In the genomic region with DNA sequence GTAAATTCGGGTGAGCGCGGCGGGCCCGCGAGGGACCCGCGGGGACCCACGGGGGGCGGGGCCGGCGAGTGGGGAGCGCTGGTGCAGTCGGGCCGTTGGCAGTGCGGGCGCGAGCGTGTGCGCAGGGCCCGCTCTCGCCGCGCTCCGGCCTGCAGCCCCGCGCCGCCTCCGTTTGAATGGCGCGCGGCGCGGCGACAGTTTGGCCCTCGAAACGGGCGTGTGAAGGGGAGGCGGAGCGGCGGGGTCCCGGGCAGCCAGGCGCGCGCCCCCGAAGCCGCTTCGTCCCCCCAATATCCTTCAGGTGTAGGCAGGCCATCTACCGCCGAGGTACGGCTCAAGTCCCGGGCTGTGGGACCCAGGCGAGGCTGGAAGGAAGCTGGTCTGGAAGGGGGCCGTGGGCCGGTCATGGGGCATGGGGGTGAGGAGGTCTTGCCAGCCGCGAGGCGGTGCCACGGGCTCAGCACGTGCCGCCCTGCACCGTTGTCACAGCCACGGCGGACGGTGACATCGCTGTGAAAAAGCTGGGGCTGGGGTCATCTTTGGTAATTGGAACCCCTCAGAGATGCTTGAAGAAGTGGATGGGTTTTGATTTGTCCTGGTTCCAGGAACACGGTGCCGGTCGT, we compare ENCODE assay signal across 8 mouse cellular contexts. TPM values are rescaled to one million over a fixed set of nuclear protein-coding genes. Genes with fewer than 3 reads are reported as not detected.
DNase-seq lines count a peak whose midpoint lies in the region; ATAC-seq and TF ChIP-seq lines count a peak whose summit lies in the region.

No protein-coding gene starts in this region.

- no peaks in the 10 kb centered on the region for H3K9me3 ChIP-seq in forebrain, embryonic 16.5 days (ENCODE audit: control insufficient read depth, low read length)
- H3K9me3 ChIP-seq in intestine, embryonic 16.5 days (ENCODE audit: control insufficient read depth, low read length): no peaks in the 10 kb centered on the region

- H3K27me3 ChIP-seq in forebrain, embryonic 16.5 days (replicated peaks; ENCODE audit: control insufficient read depth, insufficient read depth, low read length): no peaks in the 10 kb centered on the region
- no peaks in the 10 kb centered on the region for H3K27me3 ChIP-seq in intestine, embryonic 16.5 days (replicated peaks; ENCODE audit: control insufficient read depth, insufficient read depth, low read length)
- H3K27me3 ChIP-seq in small intestine, adult 2 months (ENCODE audit: control insufficient read depth, insufficient read depth, low read length): no peaks in the 10 kb centered on the region

- peak; percentile 81 for DNase-seq in A20 (ENCODE audit: low read depth, low spot score)
- peak; percentile 41 for DNase-seq in cerebellum, adult 11 months
- DNase-seq in frontal cortex, postnatal 36 days (ENCODE audit: low spot score in 2 of 2): no peak

- no peak for TF ChIP-seq POLR2A in small intestine, adult 2 months (IDR thresholded peaks at IDR 0.05; ENCODE audit: low read depth, low read length)

- H3K36me3 ChIP-seq in forebrain, embryonic 16.5 days (ENCODE audit: control insufficient read depth, insufficient read depth): no peaks in the 10 kb centered on the region
- no peaks in the 10 kb centered on the region for H3K36me3 ChIP-seq in intestine, embryonic 16.5 days (ENCODE audit: control insufficient read depth, insufficient read depth, low read length)
- H3K36me3 ChIP-seq in small intestine, adult 2 months (ENCODE audit: control insufficient read depth, insufficient read depth, low read length): no peaks in the 10 kb centered on the region

- H3K4me3 ChIP-seq in forebrain, embryonic 16.5 days (replicated peaks; ENCODE audit: low read length): peak overlapping the region; percentile 81
- H3K4me3 ChIP-seq in intestine, embryonic 16.5 days (ENCODE audit: low read length): peak overlapping the region; percentile 92
- H3K4me3 ChIP-seq in small intestine, adult 2 months (ENCODE audit: low read depth, low read length): peak overlapping the region; percentile 94

- peak overlapping the region; percentile 91 for H3K9ac ChIP-seq in forebrain, embryonic 16.5 days (replicated peaks; ENCODE audit: low read depth, low read length)
- H3K9ac ChIP-seq in intestine, embryonic 16.5 days (ENCODE audit: low read depth, low read length): peak overlapping the region; percentile 97

- ATAC-seq in CD4-positive, CD25-positive, alpha-beta regulatory T cell, adult 4 months: peak; percentile 24
- peak; percentile 73 for ATAC-seq in forebrain, embryonic 16.5 days
- peak; percentile 67 for ATAC-seq in intestine, embryonic 16.5 days
- ATAC-seq in megakaryocyte, adult 5-6 weeks (ENCODE audit: poor library complexity, severe bottlenecking): peak; percentile 55

- peak overlapping the region; percentile 98 for H3K27ac ChIP-seq in forebrain, embryonic 16.5 days (ENCODE audit: low read length)
- peak overlapping the region; percentile 95 for H3K27ac ChIP-seq in intestine, embryonic 16.5 days (ENCODE audit: low read length)
- no peak overlapping the region for H3K27ac ChIP-seq in small intestine, adult 2 months (ENCODE audit: insufficient read depth, low read depth, low read length)

- WGBS in forebrain, embryonic 16.5 days: under 1% methylated on average over 61 of the region's 69 CpGs
- under 1% methylated on average over 69 of the region's 69 CpGs for WGBS in intestine, embryonic 16.5 days
- under 1% methylated on average over 64 of the region's 69 CpGs for WGBS in small intestine, adult 2 months

- no peak for TF ChIP-seq CTCF in small intestine, adult 2 months (IDR thresholded peaks at IDR 0.05; ENCODE audit: extremely low read depth, insufficient read length, insufficient replicate concordance, low read depth, low read length)

- H3K4me2 ChIP-seq in forebrain, embryonic 16.5 days (ENCODE audit: low read length): peak overlapping the region; percentile 85
- peak overlapping the region; percentile 86 for H3K4me2 ChIP-seq in intestine, embryonic 16.5 days (ENCODE audit: low read depth, low read length)

- peaks cover 4% of the 10 kb centered on the region for H3K4me1 ChIP-seq in forebrain, embryonic 16.5 days (replicated peaks; ENCODE audit: control insufficient read depth, insufficient read depth, low read length)
- H3K4me1 ChIP-seq in intestine, embryonic 16.5 days (ENCODE audit: control insufficient read depth, insufficient read depth, low read length): no peaks in the 10 kb centered on the region
- H3K4me1 ChIP-seq in small intestine, adult 2 months (ENCODE audit: control insufficient read depth, insufficient read depth, insufficient read length, low read length): peaks cover 14% of the 10 kb centered on the region; the same call in 1 of the 2 replicates

RNA-seq across cellular contexts. Expression of a gene that starts 0.5 kb away (rescaled TPM):
- 10 to 100 TPM; 17.4 to 17.8 TPM for polyA plus RNA-seq in CD4-positive, CD25-positive, alpha-beta regulatory T cell, adult 4 months (2017; shearing (Covaris generic))
- polyA plus RNA-seq in forebrain, embryonic 16.5 days (2015; fragmentation: Nextera tagmentation; extraction: Ambion mirVana): 34.6 and 37.8 TPM in 2 replicates
- polyA plus RNA-seq in intestine, embryonic 16.5 days (2015; fragmentation: Nextera tagmentation; extraction: Ambion mirVana): 23.7 and 23.8 TPM in 2 replicates
- total RNA-seq in megakaryocyte, adult 5-6 weeks (2015): 42.0 and 42.6 TPM in 2 replicates
- total RNA-seq in megakaryocyte, adult 5-6 weeks (2017): 43.7 and 48.3 TPM in 2 replicates
- 4.2 and 7.1 TPM in 2 replicates for polyA plus RNA-seq in small intestine, adult 2 months (2012; rRNA removed)

RNA-seq across cellular contexts. Expression of a gene that starts 44.2 kb away (rescaled TPM):
- 10 to 100 TPM; 50.3 to 72.7 TPM for polyA plus RNA-seq in CD4-positive, CD25-positive, alpha-beta regulatory T cell, adult 4 months (2017; shearing (Covaris generic))
- polyA plus RNA-seq in forebrain, embryonic 16.5 days (2015; fragmentation: Nextera tagmentation; extraction: Ambion mirVana): 36.2 and 39.8 TPM in 2 replicates
- polyA plus RNA-seq in intestine, embryonic 16.5 days (2015; fragmentation: Nextera tagmentation; extraction: Ambion mirVana): 21.2 and 23.1 TPM in 2 replicates
- total RNA-seq in megakaryocyte, adult 5-6 weeks (2015): 48.7 and 49.1 TPM in 2 replicates
- 24.1 and 32.4 TPM in 2 replicates for total RNA-seq in megakaryocyte, adult 5-6 weeks (2017)
- 2.1 and 5.3 TPM in 2 replicates for polyA plus RNA-seq in small intestine, adult 2 months (2012; rRNA removed)

Comparison
In these comparisons a context has a peak if more than half of its experiments do, and no peak if none do; other contexts are left out.
1. DNase-seq: peak in A20 (single experiment) and cerebellum, adult 11 months (single experiment); none in frontal cortex, postnatal 36 days (0 of 2).
2. Peak in every context shown above with its lines, with median percentiles within 50 percentile points of each other: ATAC-seq and H3K4me3 ChIP-seq.